Mouse (Mus musculus) spleen, adult 2 months (tissue): Measurements from ENCODE around the gene Prokr2.
"Not testable (repeated sequence)": the region's sequence is repeated elsewhere in the genome, so short reads cannot be mapped to it uniquely, and the experiment has no call there.

Source experiments
- CTCF ChIP-seq: fragments of 200-500 bp; IDR thresholded peaks from 2 replicates; pipeline ENCODE4 v1.5.1; 2011; ENCODE audit warnings: mild to moderate bottlenecking, inconsistent platforms; ENCODE audit not compliant: insufficient read depth, insufficient read length, insufficient replicate concordance; ENCODE audit errors: extremely low read depth
- POLR2A ChIP-seq: fragments of 200-500 bp; IDR thresholded peaks from 2 replicates; pipeline ENCODE4 v1.6.1; 2011; ENCODE audit warnings: low read depth, low read length, inconsistent platforms

- not testable (repeated sequence) for TF ChIP-seq CTCF, POLR2A
Observed at GRCm38 (mm10) chr2:132289213-132289612, 96.0 kb downstream of the Prokr2 start.
